Mouse (Mus musculus) mouse embryonic stem cell (cell line): ENCODE measurements around the gene Dagla.

Experiments
- in situ Hi-C, 2 experiments: fragments of 300-500 bp; cut with MboI; formaldehyde crosslinking; loops; 1 replicate in 1 of 2; 3 replicates in 1 of 2; pipeline ENCODE4 v1.14.3; 2019 to 2020; ENCODE audit warnings: low sequenced_read_pairs in 2 of 2, low pct_unique_long_range_greater_than_20kb in 1 of 2, mixed read lengths in 1 of 2; ENCODE audit not compliant: unreplicated experiment in 1 of 2

Gene Dagla

GRCm38 (mm10) chr19:10224637-10225453, 79.8 kb downstream of the Dagla start:
- in situ Hi-C loops = no loop called here

GRCm38 (mm10) chr19:10223561-10223960, 81.1 kb downstream of the Dagla start:
- in situ Hi-C loops = no loop called here

- in situ Hi-C loops = no loop called here
Measured at GRCm38 (mm10) chr19:10222656-10223055, 82.0 kb downstream of the Dagla start.

- in situ Hi-C loops = no loop called here
Measured at GRCm38 (mm10) chr19:10221585-10221984, 83.1 kb downstream of the Dagla start.

GRCm38 (mm10) chr19:10219593-10219992, 85.1 kb downstream of the Dagla start:
- in situ Hi-C loops = no loop called here

GRCm38 (mm10) chr19:10219108-10219507, 85.6 kb downstream of the Dagla start:
- in situ Hi-C loops = no loop called here

GRCm38 (mm10) chr19:10216101-10216500, 88.6 kb downstream of the Dagla start:
- in situ Hi-C loops = no loop called here

GRCm38 (mm10) chr19:10213796-10214471, 90.7 kb downstream of the Dagla start:
- in situ Hi-C loops = no loop called here

- in situ Hi-C loops = no loop called here
Measured at GRCm38 (mm10) chr19:10210885-10211284, 93.8 kb downstream of the Dagla start.

- in situ Hi-C loops = no loop called here
Measured at GRCm38 (mm10) chr19:10208851-10209250, 95.8 kb downstream of the Dagla start.

- in situ Hi-C loops = no loop called here
Measured at GRCm38 (mm10) chr19:10205051-10205450, 99.6 kb downstream of the Dagla start.

GRCm38 (mm10) chr19:10204616-10205001, 100.1 kb downstream of the Dagla start:
- in situ Hi-C loops = no loop called here

- in situ Hi-C loops = no loop called here
Measured at GRCm38 (mm10) chr19:10203848-10204615, 100.6 kb downstream of the Dagla start, which contains the start of the genes Tmem258 and Fen1. Gene Tmem258 (plus strand): TSS chr19:10204014. Gene Fen1 (minus strand): TSS chr19:10204169.

- in situ Hi-C loops = no loop called here
Measured at GRCm38 (mm10) chr19:10203146-10203847, 101.4 kb downstream of the Dagla start.

GRCm38 (mm10) chr19:10198723-10199122, 106.0 kb downstream of the Dagla start:
- in situ Hi-C loops = loop anchor here in 1 of 2 experiments (10.0 kb wide), 1 partner anchor 124 kb away; no protein-coding TSS in a partner anchor

- in situ Hi-C loops = loop anchor here in 1 of 2 experiments (10.0 kb wide), 1 partner anchor 123 kb away; no protein-coding TSS in a partner anchor
Measured at GRCm38 (mm10) chr19:10198286-10198685, 106.4 kb downstream of the Dagla start.

- in situ Hi-C loops = loop anchor here in 1 of 2 experiments (10.0 kb wide), 1 partner anchor 122 kb away; no protein-coding TSS in a partner anchor
Measured at GRCm38 (mm10) chr19:10197130-10197529, 107.5 kb downstream of the Dagla start.
